Mouse (Mus musculus): ENCODE results near the gene Slc29a1.

DNA sequence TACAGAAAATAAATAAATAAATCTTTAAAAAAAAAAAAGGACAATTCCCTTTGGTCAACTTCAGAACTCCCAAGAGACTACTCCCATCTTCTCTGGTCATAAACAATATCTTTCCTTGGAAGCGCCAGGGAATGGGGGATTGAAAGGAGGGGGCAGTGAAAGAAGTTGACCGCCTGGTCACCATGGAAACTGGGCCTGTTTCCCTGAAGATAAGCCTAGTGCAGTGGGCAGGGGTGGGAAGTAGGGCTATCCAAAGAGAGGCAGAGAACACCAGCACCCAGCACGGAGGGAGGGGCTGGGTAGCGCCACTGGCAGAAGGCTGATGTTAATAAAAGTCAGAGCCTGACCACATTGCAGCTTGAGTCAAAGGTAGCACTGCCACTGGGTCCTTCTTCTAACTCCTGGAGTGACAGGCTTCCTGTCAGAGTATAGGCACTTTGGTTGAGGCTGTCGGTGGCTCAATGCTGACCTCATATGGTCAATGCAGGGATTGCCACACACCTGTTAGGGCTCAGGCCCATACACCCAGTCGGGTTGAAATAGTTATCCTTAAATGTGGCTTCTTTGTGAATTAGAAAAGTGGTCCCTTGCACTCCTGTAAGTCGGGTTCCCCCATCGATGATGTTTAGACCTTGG, 47.5 kb downstream of the Slc29a1 start:
- TF ChIP-seq MAFK (IDR thresholded peaks at IDR 0.05; ENCODE audit: insufficient read depth, low read depth, low read length) (no peak), HCFC1 (IDR thresholded peaks at IDR 0.05; ENCODE audit: borderline replicate concordance, insufficient read depth, low read length) (no peak), ZNF384 (IDR thresholded peaks at IDR 0.05; ENCODE audit: low read depth, low read length) (no peak), CHD2 (IDR thresholded peaks at IDR 0.05; ENCODE audit: low read depth, low read length) (no peak), ZC3H11A (IDR thresholded peaks at IDR 0.05; ENCODE audit: borderline replicate concordance, low read depth, low read length) (peak; percentile 81)

All from ES-E14 (cell line).